Mouse (Mus musculus) brain, embryonic 14.5 days (tissue): ENCODE data around the gene Fmnl2.

Experiments
- CTCF ChIP-seq: fragments of 200-500 bp; IDR thresholded peaks from 2 replicates; pipeline ENCODE4 v1.5.1; 2012; ENCODE audit warnings: inconsistent platforms, mild to moderate bottlenecking, moderate library complexity, borderline replicate concordance; ENCODE audit not compliant: insufficient read depth, insufficient read length; ENCODE audit errors: extremely low read depth
- POLR2A ChIP-seq: fragments of 200-500 bp; IDR thresholded peaks from 2 replicates; pipeline ENCODE4 v1.6.1; 2012; ENCODE audit warnings: mild to moderate bottlenecking, inconsistent platforms, borderline replicate concordance; ENCODE audit not compliant: poor library complexity, insufficient read depth, insufficient read length, severe bottlenecking; ENCODE audit errors: extremely low read depth

- TF ChIP-seq CTCF (no peak), POLR2A (no peak)
Measured at GRCm38 (mm10) chr2:53088744-53089143, 231.1 kb downstream of the Fmnl2 start.
